Mouse (Mus musculus) kidney, embryonic 14.5 days (tissue): ENCODE measurements around the gene Gfra1. TPM values are rescaled to one million over a fixed set of nuclear protein-coding genes. Genes with fewer than 3 reads are reported as not detected.
A peak's percentile ranks its signal among the peaks of the same experiment; 100 is the strongest.

ENCODE experiments used
- ATAC-seq: fragments of 200-750 bp; cut with Nextera tagmentation; 2 replicates; pipeline ENCODE4 v1.8.0; 2017; ENCODE audit warnings: moderate number of reproducible peaks, mild to moderate bottlenecking, moderate TSS enrichment, moderate library complexity; ENCODE audit not compliant: low FRiP score, low TSS enrichment
- H3K27ac ChIP-seq: fragments of 300-500 bp; sonication (generic); 2 replicates; pipeline ENCODE4 v1.5.1; 2014; ENCODE audit warnings: low read depth, mild to moderate bottlenecking, low read length, moderate library complexity, mixed read lengths
- H3K27me3 ChIP-seq: fragments of 300-500 bp; sonication (generic); 2 replicates; pipeline ENCODE4 v1.6.1; 2014; ENCODE audit warnings: mild to moderate bottlenecking, low read length; ENCODE audit not compliant: control insufficient read depth, insufficient read depth
- H3K36me3 ChIP-seq: fragments of 300-500 bp; sonication (generic); 2 replicates; pipeline ENCODE4 v1.6.1; 2014; ENCODE audit warnings: low read length, mixed read lengths; ENCODE audit not compliant: control insufficient read depth, insufficient read depth
- H3K4me1 ChIP-seq: fragments of 300-500 bp; sonication (generic); 2 replicates; pipeline ENCODE4 v1.6.1; 2014; ENCODE audit warnings: low read length, mixed read lengths; ENCODE audit not compliant: control insufficient read depth, insufficient read depth
- H3K4me2 ChIP-seq: fragments of 300-500 bp; sonication (generic); replicated peaks from 2 replicates; pipeline ENCODE4 v1.6.1; 2014; ENCODE audit warnings: low read depth, mild to moderate bottlenecking, low read length
- H3K4me3 ChIP-seq: fragments of 300-500 bp; sonication (generic); 2 replicates; pipeline ENCODE4 v1.5.1; 2014; ENCODE audit warnings: mild to moderate bottlenecking, low read length
- H3K9ac ChIP-seq: fragments of 300-500 bp; sonication (generic); 2 replicates; pipeline ENCODE4 v1.6.1; 2014; ENCODE audit warnings: low read depth, mild to moderate bottlenecking, low read length, moderate library complexity
- H3K9me3 ChIP-seq: fragments of 300-500 bp; sonication (generic); 2 replicates; pipeline ENCODE4 v1.6.1; 2016; ENCODE audit warnings: low read length; ENCODE audit not compliant: control insufficient read depth
- WGBS: fragments of 180-500 bp; shearing (Covaris S2); extraction: QIAGEN DNeasy Blood & Tissue Kit; methylation state at CpG from one replicate; pipeline ENCODE4 v1.1.7; 2014; 5-methylcytosine and 5-hydroxymethylcytosine counted together
- polyA plus RNA-seq: library from polyadenylated mRNA; unstranded; fragments of >200 nt; fragmentation: Nextera tagmentation; extraction: Ambion mirVana; gene quantifications from 2 replicates; pipeline ENCODE4 v1.2.1, GENCODE M21; 2014

Gfra1 gene
- polyA plus RNA-seq, 1 experiment from 2014 or later, result 70.1 TPM

DNA sequence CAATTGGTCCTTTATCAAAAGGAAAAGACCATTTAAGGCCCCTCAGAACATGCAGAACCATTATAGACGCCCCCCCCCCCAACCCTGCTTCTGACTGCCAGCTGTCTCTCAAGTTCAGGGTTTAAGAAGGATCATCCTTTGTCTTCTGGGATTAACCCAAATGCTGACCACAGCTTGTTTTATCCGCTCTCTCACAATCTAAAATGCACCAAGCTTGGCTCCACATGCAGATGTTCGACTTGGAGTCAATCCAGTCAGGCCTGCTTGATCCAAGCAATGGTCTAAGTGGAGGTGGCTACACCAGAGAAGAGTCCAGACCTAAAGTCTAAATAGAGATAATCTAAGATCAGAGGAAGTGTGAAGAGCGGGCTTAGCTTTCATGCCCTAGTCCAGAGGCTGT lies 114.4 kb downstream of the Gfra1 start:
- Histone ChIP-seq H3K27ac (no peak overlapping the region), H3K4me1 (peaks cover 7% of the 10 kb centered on the region; the same call in 1 of the 2 replicates), H3K4me2 (no peak overlapping the region), H3K36me3 (no peaks in the 10 kb centered on the region), H3K9me3 (no peaks in the 10 kb centered on the region), H3K4me3 (no peak overlapping the region), H3K27me3 (no peaks in the 10 kb centered on the region), H3K9ac (no peak overlapping the region)
- whole genome bisulfite sequencing, result 84% methylated on average over 4 of the region's 4 CpGs
- ATAC-seq, result no peak

GRCm38 (mm10) chr19:58340221-58340620 lies 115.5 kb downstream of the Gfra1 start:
- Histone ChIP-seq H3K9ac (no peak overlapping the region), H3K27me3 (no peaks in the 10 kb centered on the region), H3K4me2 (no peak overlapping the region), H3K4me3 (no peak overlapping the region), H3K27ac (no peak overlapping the region), H3K4me1 (peaks cover 16% of the 10 kb centered on the region), H3K9me3 (no peaks in the 10 kb centered on the region), H3K36me3 (no peaks in the 10 kb centered on the region)
- no peak for ATAC-seq
- WGBS, result 82% methylated on average over 8 of the region's 8 CpGs

DNA sequence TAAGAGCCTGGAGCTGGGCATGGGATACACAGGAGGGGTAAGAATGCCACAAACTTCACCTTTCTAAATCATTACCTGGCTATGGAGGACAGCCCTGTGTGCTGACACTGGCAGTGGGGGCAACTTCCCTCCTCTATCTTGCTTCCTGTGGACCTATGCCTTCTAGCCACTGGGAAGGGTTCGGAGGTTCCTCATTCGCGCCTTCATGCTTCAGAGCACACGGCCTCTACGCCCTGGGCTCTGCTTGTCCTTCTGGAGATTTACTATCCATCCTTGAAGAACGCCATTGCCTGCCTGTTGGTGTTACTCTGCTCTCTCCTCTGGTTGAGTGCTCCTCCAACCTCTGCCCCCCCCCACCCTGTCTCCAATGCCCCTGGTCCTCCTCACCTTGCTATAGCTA lies 118.9 kb downstream of the Gfra1 start:
- peak; percentile 67 for ATAC-seq
- H3K36me3 ChIP-seq, result no peaks in the 10 kb centered on the region
- no peaks in the 10 kb centered on the region for H3K27me3 ChIP-seq
- WGBS, result 35% methylated on average over 6 of the region's 6 CpGs
- H3K27ac ChIP-seq, result no peak overlapping the region
- H3K4me2 ChIP-seq, result no peak overlapping the region
- no peak overlapping the region for H3K9ac ChIP-seq
- H3K9me3 ChIP-seq, result no peaks in the 10 kb centered on the region
- H3K4me3 ChIP-seq, result no peak overlapping the region
- H3K4me1 ChIP-seq, result peaks cover 19% of the 10 kb centered on the region

GRCm38 (mm10) chr19:58335585-58336530 lies 119.9 kb downstream of the Gfra1 start:
- H3K4me1 ChIP-seq, result peaks cover 19% of the 10 kb centered on the region
- H3K27me3 ChIP-seq, result no peaks in the 10 kb centered on the region
- H3K36me3 ChIP-seq, result no peaks in the 10 kb centered on the region
- peak; percentile 56 for ATAC-seq
- no peak overlapping the region for H3K4me2 ChIP-seq
- H3K27ac ChIP-seq, result peak overlapping the region; percentile 37; the same call in 1 of the 2 replicates
- no peaks in the 10 kb centered on the region for H3K9me3 ChIP-seq
- H3K9ac ChIP-seq, result no peak overlapping the region
- no peak overlapping the region for H3K4me3 ChIP-seq
- 14% methylated on average over 12 of the region's 12 CpGs for WGBS

GRCm38 (mm10) chr19:58329305-58329704 lies 126.4 kb downstream of the Gfra1 start:
- H3K27ac ChIP-seq, result no peak overlapping the region
- no peak overlapping the region for H3K4me3 ChIP-seq
- H3K36me3 ChIP-seq, result no peaks in the 10 kb centered on the region
- no peaks in the 10 kb centered on the region; the same call in 1 of the 2 replicates for H3K4me1 ChIP-seq
- H3K9me3 ChIP-seq, result no peaks in the 10 kb centered on the region
- no peaks in the 10 kb centered on the region for H3K27me3 ChIP-seq
- WGBS, result 71% methylated on average over 5 of the region's 5 CpGs
- ATAC-seq, result no peak
- no peak overlapping the region for H3K4me2 ChIP-seq
- no peak overlapping the region for H3K9ac ChIP-seq

DNA sequence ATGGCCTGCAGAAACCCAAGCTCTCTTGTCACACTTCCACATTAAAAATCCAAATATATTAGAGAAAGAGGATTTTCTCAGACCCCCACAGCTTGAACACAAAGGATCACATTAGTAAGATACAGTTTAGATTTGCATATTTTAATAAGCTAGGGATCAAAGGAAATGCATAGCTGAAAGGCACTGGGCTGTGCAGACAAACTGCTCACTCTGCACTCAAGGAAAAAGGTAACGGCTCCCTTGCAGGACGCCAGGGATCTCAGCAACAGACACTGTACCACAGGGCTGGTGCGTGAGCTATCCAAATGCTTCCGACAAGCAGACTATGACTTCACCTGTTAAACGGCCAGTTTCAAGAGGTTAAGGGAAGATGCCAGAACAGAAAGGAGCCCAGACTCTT lies 127.7 kb downstream of the Gfra1 start:
- Histone ChIP-seq H3K27me3 (no peaks in the 10 kb centered on the region), H3K4me1 (no peaks in the 10 kb centered on the region; the same call in 1 of the 2 replicates), H3K9ac (no peak overlapping the region), H3K9me3 (no peaks in the 10 kb centered on the region), H3K4me3 (no peak overlapping the region), H3K36me3 (no peaks in the 10 kb centered on the region), H3K27ac (no peak overlapping the region), H3K4me2 (no peak overlapping the region)
- WGBS, result 47% methylated on average over 5 of the region's 5 CpGs
- no peak for ATAC-seq

DNA sequence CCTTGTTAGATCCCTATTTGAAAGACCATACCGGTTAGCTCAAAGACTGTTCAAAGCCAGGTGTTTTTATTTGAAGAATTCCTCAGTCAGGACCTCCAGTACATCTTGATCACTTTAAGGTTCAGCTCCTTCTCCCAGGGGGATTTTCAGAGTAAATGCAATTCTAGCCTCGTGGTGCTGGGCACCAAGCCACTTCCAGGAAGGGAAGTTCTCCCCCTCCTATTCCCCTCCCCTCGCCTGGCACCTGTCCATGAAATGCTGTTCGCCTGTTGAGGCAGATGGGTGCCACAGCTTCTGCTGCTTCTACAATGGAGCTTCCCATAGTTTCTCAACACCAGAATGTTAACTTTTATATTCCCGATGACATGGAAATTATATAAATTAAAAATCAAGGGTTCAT lies 139.2 kb downstream of the Gfra1 start:
- H3K9me3 ChIP-seq, result peaks cover 19% of the 10 kb centered on the region
- 78% methylated on average over 5 of the region's 5 CpGs for WGBS
- H3K4me1 ChIP-seq, result no peaks in the 10 kb centered on the region
- no peaks in the 10 kb centered on the region for H3K27me3 ChIP-seq
- H3K4me2 ChIP-seq, result no peak overlapping the region
- H3K9ac ChIP-seq, result no peak overlapping the region
- no peak for ATAC-seq
- no peaks in the 10 kb centered on the region for H3K36me3 ChIP-seq
- H3K27ac ChIP-seq, result no peak overlapping the region
- H3K4me3 ChIP-seq, result no peak overlapping the region

DNA sequence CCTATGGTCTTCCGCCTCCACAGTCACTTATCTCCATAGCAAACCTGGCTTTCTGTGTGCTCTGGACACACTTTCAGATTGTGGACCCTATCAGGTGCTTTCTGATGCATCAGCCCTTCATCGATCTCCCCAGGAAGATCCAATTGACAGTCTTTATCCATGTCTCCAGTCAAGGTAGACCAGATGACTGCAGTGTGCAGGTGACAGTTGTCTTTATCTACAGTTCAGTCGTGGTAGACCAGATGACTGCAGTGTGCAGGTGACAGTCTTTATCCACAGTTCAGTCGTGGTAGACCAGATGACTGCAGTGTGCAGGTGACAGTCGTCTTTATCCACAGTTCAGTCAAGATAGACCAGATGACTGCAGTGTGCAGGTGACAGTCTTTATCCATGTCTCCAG lies 140.0 kb downstream of the Gfra1 start:
- no peak for ATAC-seq
- Histone ChIP-seq H3K4me3 (no peak overlapping the region), H3K36me3 (no peaks in the 10 kb centered on the region), H3K4me1 (0 out of 2 replicates have a peak, but pooled peaks cover under 1% of the 10 kb centered on the region), H3K4me2 (no peak overlapping the region), H3K27me3 (no peaks in the 10 kb centered on the region), H3K9ac (no peak overlapping the region), H3K27ac (no peak overlapping the region), H3K9me3 (peaks cover 19% of the 10 kb centered on the region)
- 91% methylated on average over 5 of the region's 5 CpGs for WGBS

DNA sequence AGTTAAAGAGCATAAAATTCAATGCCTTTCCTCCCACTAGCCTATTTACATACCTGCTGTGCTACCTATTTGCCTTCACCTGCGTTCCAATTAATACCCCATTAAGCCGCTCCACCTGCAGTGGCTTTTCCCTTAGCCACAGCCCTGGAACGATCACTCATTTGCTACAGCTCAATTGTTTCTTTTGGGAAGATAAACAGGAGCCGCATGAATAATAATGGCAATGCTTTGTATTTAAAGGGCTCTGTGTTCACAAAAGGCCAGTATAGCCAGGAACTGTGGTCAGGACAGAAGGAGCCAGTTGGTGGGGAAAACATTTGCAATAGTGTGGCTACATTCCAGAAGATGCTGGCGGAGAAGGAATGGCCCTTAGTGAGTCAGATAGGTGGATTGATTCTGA lies 141.1 kb downstream of the Gfra1 start:
- WGBS, result 86% methylated on average over 5 of the region's 5 CpGs
- H3K36me3 ChIP-seq, result no peaks in the 10 kb centered on the region
- no peak for ATAC-seq
- H3K4me2 ChIP-seq, result no peak overlapping the region
- no peak overlapping the region for H3K4me3 ChIP-seq
- H3K4me1 ChIP-seq, result peaks cover 7% of the 10 kb centered on the region
- no peaks in the 10 kb centered on the region for H3K27me3 ChIP-seq
- no peak overlapping the region for H3K9ac ChIP-seq
- H3K27ac ChIP-seq, result no peak overlapping the region
- peaks cover 19% of the 10 kb centered on the region for H3K9me3 ChIP-seq
